Mouse (Mus musculus): Measurements from ENCODE around the gene Samsn1.

- TF ChIP-seq POLR2A (IDR thresholded peaks at IDR 0.05; ENCODE audit: insufficient read depth, low read depth, low read length): no peak
- TF ChIP-seq EP300 (IDR thresholded peaks at IDR 0.05; ENCODE audit: insufficient read depth, low read depth, low read length): no peak
Measured at GRCm38 (mm10) chr16:76054976-76055375, 32.9 kb upstream of the Samsn1 start.
